8 mouse cellular contexts compared by ENCODE assay signal in the genomic region with DNA sequence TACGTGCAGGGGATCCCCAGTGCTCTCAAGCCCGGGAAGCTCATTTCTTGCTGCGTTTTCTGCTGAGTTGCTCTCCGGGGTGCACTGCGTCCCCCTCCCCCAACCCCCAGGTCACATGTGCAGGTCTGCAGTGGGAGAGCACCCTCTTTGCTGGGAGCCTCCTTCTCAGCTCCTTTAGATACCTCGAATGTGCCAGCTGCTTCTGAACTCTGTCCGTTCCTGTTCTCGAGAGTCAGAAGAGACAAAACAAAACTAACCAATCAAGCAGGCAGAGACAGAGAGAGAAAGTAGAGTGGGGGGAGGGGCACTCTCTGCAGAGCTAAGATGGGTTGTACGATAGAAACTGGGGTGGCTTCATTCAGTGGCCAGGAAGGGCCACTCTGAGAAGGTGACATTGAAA.
A peak's percentile ranks its signal among the peaks of the same experiment; 100 is the strongest.
DNase-seq lines count a peak whose midpoint lies in the region; ATAC-seq lines count a peak whose summit lies in the region.

No protein-coding gene starts in this region.

- 6% methylated on average over 9 of the region's 9 CpGs for WGBS in embryonic facial prominence, embryonic 14.5 days
- WGBS in hindbrain, embryonic 16.5 days, result 4% methylated on average over 9 of the region's 9 CpGs
- WGBS in neural tube, embryonic 13.5 days, result 4% methylated on average over 9 of the region's 9 CpGs

- H3K9me3 ChIP-seq in embryonic facial prominence, embryonic 14.5 days (ENCODE audit: control insufficient read depth, low read length), result no peaks in the 10 kb centered on the region
- H3K9me3 ChIP-seq in hindbrain, embryonic 16.5 days (ENCODE audit: control insufficient read depth, low read length), result no peaks in the 10 kb centered on the region
- no peaks in the 10 kb centered on the region for H3K9me3 ChIP-seq in neural tube, embryonic 13.5 days

- H3K4me2 ChIP-seq in embryonic facial prominence, embryonic 14.5 days (ENCODE audit: low read depth, low read length), result peak overlapping the region; percentile 61
- H3K4me2 ChIP-seq in hindbrain, embryonic 16.5 days (ENCODE audit: low read length), result peak overlapping the region; percentile 78
- peak overlapping the region; percentile 62 for H3K4me2 ChIP-seq in neural tube, embryonic 13.5 days

- H3K27ac ChIP-seq in embryonic facial prominence, embryonic 14.5 days (replicated peaks; ENCODE audit: low read depth, low read length), result no peak overlapping the region
- peak overlapping the region; percentile 63 for H3K27ac ChIP-seq in hindbrain, embryonic 16.5 days (ENCODE audit: low read depth, low read length)
- H3K27ac ChIP-seq in neural tube, embryonic 13.5 days (replicated peaks), result peak overlapping the region; percentile 83

- intact Hi-C loops in left cerebral cortex, postnatal 14 days (cut with DNase I), result no loop called here

- H3K9ac ChIP-seq in embryonic facial prominence, embryonic 14.5 days (ENCODE audit: low read depth, low read length), result 0 out of 2 replicates have a peak overlapping the region, but pooled peaks have one; percentile 45
- peak overlapping the region; percentile 65 for H3K9ac ChIP-seq in hindbrain, embryonic 16.5 days (ENCODE audit: low read depth, low read length)
- peak overlapping the region; percentile 66 for H3K9ac ChIP-seq in neural tube, embryonic 13.5 days

- H3K4me3 ChIP-seq in embryonic facial prominence, embryonic 14.5 days (ENCODE audit: low read depth, low read length), result peak overlapping the region; percentile 30; the same call in 1 of the 2 replicates
- H3K4me3 ChIP-seq in hindbrain, embryonic 16.5 days (ENCODE audit: low read length), result peak overlapping the region; percentile 4; the same call in 1 of the 2 replicates
- H3K4me3 ChIP-seq in neural tube, embryonic 13.5 days, result peak overlapping the region; percentile 34

- ATAC-seq in embryonic facial prominence, embryonic 14.5 days (ENCODE audit: low read depth), result no peak
- no peak for ATAC-seq in hindbrain, embryonic 16.5 days
- peak; percentile 7 for ATAC-seq in neural tube, embryonic 13.5 days (ENCODE audit: low read depth)
- ATAC-seq in granulocyte monocyte progenitor cell, adult 5-6 weeks (replicated peaks; ENCODE audit: poor library complexity, severe bottlenecking), result no peak

- no peaks in the 10 kb centered on the region; the same call in 1 of the 2 replicates for H3K27me3 ChIP-seq in embryonic facial prominence, embryonic 14.5 days (replicated peaks; ENCODE audit: control insufficient read depth, insufficient read depth, low read length)
- H3K27me3 ChIP-seq in hindbrain, embryonic 16.5 days (replicated peaks; ENCODE audit: control insufficient read depth, insufficient read depth, low read length), result no peaks in the 10 kb centered on the region
- H3K27me3 ChIP-seq in neural tube, embryonic 13.5 days, result peaks cover 30% of the 10 kb centered on the region

- H3K4me1 ChIP-seq in embryonic facial prominence, embryonic 14.5 days (ENCODE audit: control insufficient read depth, insufficient read depth, low read length), result peaks cover 12% of the 10 kb centered on the region
- peaks cover 19% of the 10 kb centered on the region for H3K4me1 ChIP-seq in hindbrain, embryonic 16.5 days (ENCODE audit: control insufficient read depth, insufficient read depth, low read depth, low read length)
- peaks cover 34% of the 10 kb centered on the region for H3K4me1 ChIP-seq in neural tube, embryonic 13.5 days (replicated peaks)

- peak; percentile 36 to 65 for DNase-seq in left cerebral cortex, postnatal 14 days (ENCODE audit: low spot score in 2 of 2)
- no peak for DNase-seq in left cerebral cortex, adult 11 months (ENCODE audit: low spot score)
- no peak for DNase-seq in embryonic facial prominence, embryonic 14.5 days (ENCODE audit: low spot score)
- DNase-seq in thymus, postnatal 10 days (ENCODE audit: low spot score in 2 of 2), result no peak
- no peak for DNase-seq in spleen, postnatal 36 days (ENCODE audit: low spot score in 2 of 2)

- no peaks in the 10 kb centered on the region for H3K36me3 ChIP-seq in embryonic facial prominence, embryonic 14.5 days (ENCODE audit: control insufficient read depth, insufficient read depth, low read length)
- no peaks in the 10 kb centered on the region for H3K36me3 ChIP-seq in hindbrain, embryonic 16.5 days (ENCODE audit: control insufficient read depth, insufficient read depth, low read length)
- H3K36me3 ChIP-seq in neural tube, embryonic 13.5 days, result no peaks in the 10 kb centered on the region

Comparison
In these comparisons a context has a peak if more than half of its experiments do, and no peak if none do; other contexts are left out.
1. DNase-seq: peak in left cerebral cortex, postnatal 14 days (2 of 2); none in left cerebral cortex, adult 11 months (single experiment), embryonic facial prominence, embryonic 14.5 days (single experiment), thymus, postnatal 10 days (0 of 2) and spleen, postnatal 36 days (0 of 2).
2. Peak in every context shown above with its lines, with median percentiles within 50 percentile points of each other: H3K4me2 ChIP-seq, H3K4me3 ChIP-seq and H3K9ac ChIP-seq.